Mouse (Mus musculus) limb, embryonic 11.5 days (tissue): ENCODE measurements at regions not wholly inside any gene's neighbourhood (a gene's known extent, or its start where the extent isn't known, plus 50 kb on each side); places are given as distances from the start of the nearest gene placed in this dataset.

ENCODE experiments used
- ATAC-seq: fragments of 200-750 bp; cut with Nextera tagmentation; 2 replicates; pipeline ENCODE4 v1.8.0; 2017; ENCODE audit warnings: low read depth; ENCODE audit not compliant: insufficient number of reproducible peaks, low FRiP score, low TSS enrichment
- DNase-seq: peaks from one replicate; pipeline ENCODE4 v3.0.0-alpha.2; 2015; ENCODE audit warnings: low spot score
- H3K27ac ChIP-seq: fragments of 300-500 bp; sonication (generic); replicated peaks from 2 replicates; pipeline ENCODE4 v1.5.1; 2014; ENCODE audit warnings: low read depth, mild to moderate bottlenecking, low read length
- H3K27me3 ChIP-seq: fragments of 300-500 bp; sonication (generic); 2 replicates; pipeline ENCODE4 v1.6.1; 2014; ENCODE audit warnings: mild to moderate bottlenecking, low read length, mixed read lengths; ENCODE audit not compliant: control insufficient read depth, insufficient read depth
- H3K36me3 ChIP-seq: fragments of 300-500 bp; sonication (generic); 2 replicates; pipeline ENCODE4 v1.6.1; 2014; ENCODE audit warnings: mild to moderate bottlenecking, low read length, moderate library complexity, mixed read lengths; ENCODE audit not compliant: control insufficient read depth, insufficient read depth
- H3K4me1 ChIP-seq: fragments of 300-500 bp; sonication (generic); 2 replicates; pipeline ENCODE4 v1.6.1; 2014; ENCODE audit warnings: low read length, mixed read lengths; ENCODE audit not compliant: control insufficient read depth, insufficient read depth
- H3K4me2 ChIP-seq: fragments of 300-500 bp; sonication (generic); 2 replicates; pipeline ENCODE4 v1.6.1; 2014; ENCODE audit warnings: low read depth, mild to moderate bottlenecking, moderate library complexity; ENCODE audit not compliant: severe bottlenecking
- H3K4me3 ChIP-seq: fragments of 300-500 bp; sonication (generic); 2 replicates; pipeline ENCODE4 v1.5.1; 2014; ENCODE audit warnings: low read depth, low read length
- H3K9ac ChIP-seq: fragments of 300-500 bp; sonication (generic); 2 replicates; pipeline ENCODE4 v1.6.1; 2014; ENCODE audit warnings: mild to moderate bottlenecking, low read length
- H3K9me3 ChIP-seq: fragments of 300-500 bp; sonication (generic); 2 replicates; pipeline ENCODE4 v1.6.1; 2016; ENCODE audit warnings: low read length; ENCODE audit not compliant: control insufficient read depth
- WGBS: fragments of 180-500 bp; shearing (Covaris S2); extraction: QIAGEN DNeasy Blood & Tissue Kit; methylation state at CpG from one replicate; pipeline ENCODE4 v1.1.7; 2014; 5-methylcytosine and 5-hydroxymethylcytosine counted together

DNA sequence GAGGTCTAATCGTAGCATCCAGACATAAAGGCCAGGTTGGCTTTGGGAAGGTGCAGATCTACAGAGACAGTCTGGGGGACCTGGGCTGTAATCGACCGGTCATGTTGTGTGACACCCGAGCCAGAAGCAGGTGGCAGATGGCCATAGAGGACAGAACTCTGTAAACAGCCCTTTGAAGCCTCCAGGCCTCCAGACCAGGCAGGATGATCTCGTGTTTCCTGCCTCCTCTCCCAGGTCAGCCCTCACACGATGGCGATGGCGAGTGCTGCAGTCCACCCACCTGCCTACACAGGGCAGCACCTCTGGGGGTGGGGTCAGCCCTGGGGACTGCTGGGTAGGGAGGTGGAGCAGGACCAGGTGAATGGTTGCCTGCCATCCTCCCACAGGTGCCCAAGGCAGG is 89.8 kb upstream of the Sulf2 start:
- Histone ChIP-seq H3K27ac (0 out of 2 replicates have a peak overlapping the region, but pooled peaks have one; percentile 8), H3K4me3 (no peak overlapping the region), H3K4me1 (0 out of 2 replicates have a peak, but pooled peaks cover 9% of the 10 kb centered on the region), H3K27me3 (no peaks in the 10 kb centered on the region), H3K4me2 (no peak overlapping the region), H3K9ac (no peak overlapping the region), H3K9me3 (peaks cover 4% of the 10 kb centered on the region; the same call in 1 of the 2 replicates), H3K36me3 (no peaks in the 10 kb centered on the region)
- ATAC-seq = no peak
- 23% methylated on average over 8 of the region's 8 CpGs for WGBS
- no peak for DNase-seq

DNA sequence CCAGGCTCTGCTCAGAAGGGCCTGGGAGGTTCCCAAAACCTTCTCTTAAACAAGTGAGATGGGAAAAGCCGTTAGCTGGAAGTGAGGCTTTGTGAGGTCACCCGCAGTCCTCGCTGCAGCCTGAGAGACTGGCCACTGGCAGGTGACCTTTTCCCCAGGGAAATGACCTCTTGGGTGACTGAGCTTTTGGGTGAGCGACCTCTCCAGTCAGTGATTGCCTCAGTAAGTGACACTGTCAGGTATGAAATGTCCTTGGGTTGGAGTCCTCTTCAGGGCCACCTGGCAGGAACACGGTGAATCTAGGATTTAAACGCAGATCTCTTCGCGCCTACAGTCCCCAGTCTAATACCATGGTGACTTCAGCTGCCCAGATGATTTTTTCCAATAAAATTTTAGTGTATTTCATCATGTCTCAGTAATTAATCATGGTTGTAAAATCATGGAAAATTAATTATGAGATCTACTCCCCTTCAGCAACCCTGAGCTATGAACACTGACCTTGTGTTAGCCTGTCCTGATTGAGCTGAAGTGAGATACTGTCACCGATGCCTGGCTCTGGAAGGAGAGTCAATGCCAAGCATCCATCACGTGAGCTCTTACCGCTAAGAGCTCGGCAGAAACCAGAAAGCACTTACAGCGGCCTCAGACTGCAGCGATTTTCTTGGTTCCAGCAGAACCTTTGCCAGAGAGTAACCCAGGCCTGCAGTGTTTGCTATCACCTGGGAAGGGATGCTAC is 87.5 kb upstream of the Sulf2 start:
- Histone ChIP-seq H3K4me2 (no peak overlapping the region), H3K36me3 (no peaks in the 10 kb centered on the region), H3K4me1 (peaks cover 13% of the 10 kb centered on the region; the same call in 1 of the 2 replicates), H3K9ac (no peak overlapping the region), H3K27me3 (no peaks in the 10 kb centered on the region), H3K27ac (no peak overlapping the region), H3K4me3 (no peak overlapping the region), H3K9me3 (peaks cover 4% of the 10 kb centered on the region; the same call in 1 of the 2 replicates)
- no peak for DNase-seq
- 72% methylated on average over 14 of the region's 14 CpGs for WGBS
- ATAC-seq = no peak

DNA sequence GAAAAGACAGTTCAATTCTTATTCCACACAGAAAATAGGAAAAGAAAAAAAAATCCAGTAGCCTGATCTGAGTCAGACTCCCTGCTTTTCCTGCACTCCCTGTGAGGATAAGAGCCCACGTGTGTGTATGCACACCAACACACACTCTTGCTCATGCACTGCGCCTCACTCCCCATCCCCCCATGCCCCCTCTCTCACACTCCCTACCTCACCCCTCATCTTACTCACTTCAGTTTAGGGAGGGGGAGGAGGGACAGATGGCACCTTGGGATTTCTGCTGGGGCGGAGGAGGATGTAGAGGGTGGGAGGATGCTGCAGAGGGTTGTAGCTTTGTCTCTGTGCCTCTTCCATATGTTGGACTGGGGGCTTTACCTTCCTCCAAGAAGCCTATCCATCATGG is 85.8 kb upstream of the Sulf2 start:
- DNase-seq (no peak), ATAC-seq (no peak)
- Histone ChIP-seq H3K27me3 (no peaks in the 10 kb centered on the region), H3K27ac (no peak overlapping the region), H3K9ac (no peak overlapping the region), H3K4me2 (no peak overlapping the region), H3K9me3 (peaks cover 4% of the 10 kb centered on the region; the same call in 1 of the 2 replicates), H3K4me3 (no peak overlapping the region), H3K36me3 (no peaks in the 10 kb centered on the region), H3K4me1 (peaks cover 13% of the 10 kb centered on the region; the same call in 1 of the 2 replicates)
- WGBS = 99% methylated on average over 3 of the region's 3 CpGs

DNA sequence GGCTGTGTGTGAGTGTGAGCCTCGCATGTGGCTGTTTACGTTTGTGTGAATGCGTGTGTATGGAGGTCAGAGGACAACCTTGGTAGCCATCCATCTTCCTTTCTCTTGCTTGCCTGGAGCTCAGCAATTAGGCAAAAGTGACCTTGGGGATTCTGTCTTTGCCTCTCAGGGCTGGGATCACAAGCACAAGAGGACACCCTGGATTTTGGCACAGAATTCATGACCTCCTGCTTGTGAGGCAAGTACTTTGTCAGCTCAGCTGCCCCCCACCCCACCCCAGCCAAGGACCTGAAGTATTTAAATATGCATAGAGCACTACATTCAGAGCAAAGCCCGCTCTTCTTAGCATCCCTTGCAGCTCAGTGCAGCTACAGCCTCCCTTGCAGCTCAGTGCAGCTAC is 84.6 kb upstream of the Sulf2 start:
- H3K4me3 ChIP-seq = no peak overlapping the region
- no peaks in the 10 kb centered on the region for H3K36me3 ChIP-seq
- H3K9me3 ChIP-seq = peaks cover 4% of the 10 kb centered on the region; the same call in 1 of the 2 replicates
- 93% methylated on average over 4 of the region's 4 CpGs for WGBS
- H3K4me2 ChIP-seq = no peak overlapping the region
- no peaks in the 10 kb centered on the region for H3K27me3 ChIP-seq
- ATAC-seq (no peak), DNase-seq (no peak)
- no peak overlapping the region for H3K27ac ChIP-seq
- no peak overlapping the region for H3K9ac ChIP-seq
- peaks cover 9% of the 10 kb centered on the region; the same call in 1 of the 2 replicates for H3K4me1 ChIP-seq

DNA sequence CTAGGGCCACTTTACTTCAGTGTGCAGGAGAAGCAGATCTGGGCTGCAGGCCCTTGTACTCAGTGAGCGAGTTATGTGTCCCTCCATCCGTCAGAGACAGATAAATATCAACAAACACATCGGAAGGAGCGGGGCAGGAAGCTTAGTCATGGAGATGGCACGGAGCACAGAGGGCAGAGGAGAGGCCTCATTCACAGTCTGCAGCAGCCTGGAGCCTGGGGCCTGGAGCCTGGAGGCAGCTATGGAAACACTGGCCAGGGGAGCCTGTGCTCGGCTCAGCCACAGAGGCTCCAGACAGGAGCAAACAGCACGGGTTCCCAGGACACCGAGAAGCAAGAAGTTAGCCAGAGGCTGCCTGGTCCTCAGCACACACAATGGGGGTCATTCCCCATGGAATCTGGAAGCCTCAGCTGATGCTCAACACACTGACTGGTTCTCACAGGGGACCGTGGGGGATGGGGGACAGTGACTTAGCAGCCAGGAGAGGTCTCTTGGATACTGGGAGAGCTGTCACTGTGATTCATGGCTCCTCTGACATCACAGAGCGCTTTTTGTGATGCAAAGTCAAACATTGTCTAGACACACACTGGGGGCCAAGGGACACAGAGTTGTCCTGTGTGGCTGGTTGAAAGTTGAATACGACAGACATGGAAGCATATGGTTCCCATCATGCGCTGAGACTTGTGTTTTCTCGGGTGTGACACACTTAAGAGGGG is 82.2 kb upstream of the Sulf2 start:
- ATAC-seq = no peak
- no peak overlapping the region for H3K4me3 ChIP-seq
- peaks cover 9% of the 10 kb centered on the region for H3K4me1 ChIP-seq
- no peaks in the 10 kb centered on the region for H3K27me3 ChIP-seq
- 46% methylated on average over 13 of the region's 13 CpGs for WGBS
- DNase-seq = no peak
- no peaks in the 10 kb centered on the region for H3K36me3 ChIP-seq
- peaks cover 4% of the 10 kb centered on the region; the same call in 1 of the 2 replicates for H3K9me3 ChIP-seq
- 0 out of 2 replicates have a peak overlapping the region, but pooled peaks have one; percentile 12 for H3K27ac ChIP-seq
- H3K9ac ChIP-seq = no peak overlapping the region
- H3K4me2 ChIP-seq = no peak overlapping the region

DNA sequence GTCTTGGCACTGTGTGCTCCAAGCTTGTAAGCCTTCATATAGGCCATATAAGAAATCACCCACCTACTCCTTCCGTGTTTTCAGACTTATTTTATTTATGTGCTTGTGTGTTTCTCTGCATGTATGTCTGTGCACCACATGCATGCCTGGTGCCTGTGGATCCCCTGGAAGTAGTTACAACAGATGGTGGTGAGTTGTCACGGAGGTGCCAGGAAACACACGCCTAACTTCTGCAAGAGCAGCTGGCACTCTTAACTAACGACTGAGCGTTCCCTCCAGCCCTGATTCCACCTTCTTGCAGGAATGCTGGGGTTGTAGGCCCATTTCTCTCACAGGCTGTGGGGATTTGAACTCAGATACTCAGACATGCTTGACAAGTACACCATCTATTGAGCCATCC is 80.6 kb upstream of the Sulf2 start:
- Histone ChIP-seq H3K36me3 (no peaks in the 10 kb centered on the region), H3K9ac (no peak overlapping the region), H3K4me3 (no peak overlapping the region), H3K27me3 (no peaks in the 10 kb centered on the region), H3K27ac (no peak overlapping the region), H3K9me3 (peaks cover 4% of the 10 kb centered on the region; the same call in 1 of the 2 replicates), H3K4me1 (peaks cover 17% of the 10 kb centered on the region), H3K4me2 (no peak overlapping the region)
- no peak for ATAC-seq
- no peak for DNase-seq
- whole genome bisulfite sequencing = 78% methylated on average over 5 of the region's 5 CpGs

DNA sequence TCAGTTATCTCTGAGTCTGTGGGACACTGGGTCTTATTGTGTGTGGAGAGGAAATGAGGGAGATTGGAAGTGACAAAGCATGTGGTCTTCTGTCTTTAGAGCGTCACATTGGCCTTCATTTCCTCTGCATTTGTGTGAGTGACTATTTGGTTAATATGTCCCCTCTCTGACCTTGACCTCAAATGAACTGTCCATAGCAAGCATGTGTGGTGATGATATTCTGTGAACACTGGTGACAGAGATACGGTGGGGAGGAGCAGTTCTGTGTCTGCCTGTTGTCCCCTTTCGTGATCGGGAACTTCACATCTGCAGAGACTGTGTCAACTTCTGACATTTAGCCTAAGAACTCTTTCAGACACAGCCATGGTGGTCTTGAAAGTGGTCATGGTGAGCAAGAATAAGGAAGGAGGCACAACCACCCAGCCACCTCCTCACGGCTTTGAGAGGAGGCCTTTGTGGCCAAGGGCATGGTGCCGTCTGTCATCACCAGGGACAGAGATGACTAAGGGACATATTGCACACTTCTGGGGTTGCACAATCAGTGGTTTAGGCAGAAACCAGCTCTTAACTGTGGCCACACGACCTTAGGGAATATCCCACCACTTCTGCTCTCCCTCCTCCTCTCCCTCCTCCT is 79.2 kb upstream of the Sulf2 start:
- H3K4me1 ChIP-seq = peaks cover 17% of the 10 kb centered on the region
- H3K4me2 ChIP-seq = no peak overlapping the region
- 87% methylated on average over 7 of the region's 7 CpGs for WGBS
- no peak overlapping the region for H3K4me3 ChIP-seq
- H3K36me3 ChIP-seq = no peaks in the 10 kb centered on the region
- H3K9ac ChIP-seq = no peak overlapping the region
- DNase-seq (no peak), ATAC-seq (no peak)
- H3K27ac ChIP-seq = no peak overlapping the region
- no peaks in the 10 kb centered on the region; the same call in 1 of the 2 replicates for H3K9me3 ChIP-seq
- H3K27me3 ChIP-seq = no peaks in the 10 kb centered on the region

DNA sequence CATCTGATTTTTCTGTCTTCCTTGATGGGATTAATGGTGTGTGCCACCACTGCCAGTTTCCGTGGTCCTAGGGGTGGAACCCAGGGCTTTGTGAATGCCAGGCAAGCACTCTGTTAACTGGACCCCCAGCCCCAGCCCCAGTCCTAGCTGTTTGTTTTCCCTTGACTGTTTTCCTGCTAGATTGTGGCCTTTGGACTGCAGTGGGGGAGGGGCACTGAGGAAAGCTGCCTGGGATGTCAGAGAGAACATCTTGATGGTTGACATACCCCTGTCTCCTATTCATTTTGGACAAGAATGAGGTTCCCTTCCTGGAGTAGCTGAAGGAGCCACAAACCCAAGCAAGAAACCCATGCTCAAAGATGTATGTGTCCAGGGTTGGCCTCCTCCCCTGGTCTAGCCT is 77.8 kb upstream of the Sulf2 start:
- WGBS = 90% methylated on average over 1 of the region's 1 CpGs
- H3K9ac ChIP-seq = no peak overlapping the region
- no peaks in the 10 kb centered on the region for H3K27me3 ChIP-seq
- H3K27ac ChIP-seq = no peak overlapping the region
- DNase-seq (no peak), ATAC-seq (no peak)
- H3K9me3 ChIP-seq = no peaks in the 10 kb centered on the region
- H3K4me2 ChIP-seq = no peak overlapping the region
- peaks cover 16% of the 10 kb centered on the region for H3K4me1 ChIP-seq
- no peak overlapping the region for H3K4me3 ChIP-seq
- no peaks in the 10 kb centered on the region for H3K36me3 ChIP-seq
